Comparison of ENCODE assay signal across 29 mouse cellular contexts in the genomic region with DNA sequence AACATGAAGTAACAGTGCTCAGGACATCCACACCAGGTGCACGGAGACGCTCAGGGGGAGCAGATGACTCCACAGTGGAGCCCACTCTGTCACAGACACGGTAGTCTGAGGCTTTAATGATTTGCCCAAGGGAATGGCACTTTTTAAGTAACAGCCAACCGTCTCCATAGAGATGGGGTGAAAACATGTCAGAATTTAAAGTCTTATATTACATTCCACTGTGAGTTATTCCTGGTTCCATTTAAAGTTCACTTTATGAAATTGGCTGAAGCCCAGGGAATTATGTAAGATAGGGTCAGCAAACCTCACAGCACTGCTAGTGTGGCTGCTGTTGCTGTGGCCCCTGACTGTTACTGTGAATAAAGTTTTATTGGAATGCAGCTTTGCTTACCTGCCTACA.
DNase-seq lines count a peak whose midpoint lies in the region; ATAC-seq and TF ChIP-seq lines count a peak whose summit lies in the region.
"Had no signal": no experiment of that assay in that cellular context is flagged by ENCODE, and none has a peak within 500 bp of the region (broad histone marks: within the 10 kb centered on the region; RNA-seq: fewer than 3 reads in every experiment).

No protein-coding gene starts in this region.

- H3K4me2 ChIP-seq in embryonic facial prominence, embryonic 11.5 days (ENCODE audit: low read depth, low read length), result no peak overlapping the region
- H3K4me2 ChIP-seq: heart, embryonic 12.5 days; hindbrain, embryonic 14.5 days; kidney, embryonic 15.5 days; liver, embryonic 13.5 days; midbrain, embryonic 15.5 days; neural tube, embryonic 15.5 days had no signal

- in situ Hi-C loops in Patski (cut with MboI; ENCODE audit: low pct_unique_long_range_greater_than_20kb), result loop anchor here (25.0 kb wide), 1 partner anchor 532 kb away; no protein-coding TSS in a partner anchor

- WGBS in embryonic facial prominence, embryonic 11.5 days, result 47% methylated on average over 4 of the region's 4 CpGs
- WGBS in embryonic facial prominence, embryonic 10.5 days, result 63% methylated on average over 4 of the region's 4 CpGs
- WGBS in limb, embryonic 10.5 days, result 81% methylated on average over 4 of the region's 4 CpGs

- H3K27me3 ChIP-seq in embryonic facial prominence, embryonic 11.5 days (ENCODE audit: control insufficient read depth, insufficient read depth, low read length), result no peaks in the 10 kb centered on the region
- H3K27me3 ChIP-seq in embryonic facial prominence, embryonic 10.5 days (replicated peaks; ENCODE audit: low read depth, poor library complexity, severe bottlenecking), result no peaks in the 10 kb centered on the region
- no peaks in the 10 kb centered on the region for H3K27me3 ChIP-seq in Patski
- H3K27me3 ChIP-seq in limb, embryonic 10.5 days (ENCODE audit: low read depth, poor library complexity, severe bottlenecking), result no peaks in the 10 kb centered on the region
- H3K27me3 ChIP-seq: kidney, embryonic 15.5 days; liver, embryonic 13.5 days; midbrain, embryonic 15.5 days; neural tube, embryonic 15.5 days had no signal

- no peak for TF ChIP-seq CTCF in Patski (IDR thresholded peaks at IDR 0.05)

- no peak overlapping the region for H3K9ac ChIP-seq in embryonic facial prominence, embryonic 11.5 days (replicated peaks; ENCODE audit: low read length)
- H3K9ac ChIP-seq: heart, embryonic 12.5 days; hindbrain, embryonic 14.5 days; kidney, embryonic 15.5 days; liver, embryonic 13.5 days; midbrain, embryonic 15.5 days; neural tube, embryonic 15.5 days had no signal

- POLR2A ChIA-PET in Patski (lab: Charles Lee), result no interaction called here

- no peaks in the 10 kb centered on the region for H3K36me3 ChIP-seq in embryonic facial prominence, embryonic 11.5 days (replicated peaks; ENCODE audit: control insufficient read depth, insufficient read depth, low read depth, low read length)
- H3K36me3 ChIP-seq in embryonic facial prominence, embryonic 10.5 days (replicated peaks), result no peaks in the 10 kb centered on the region
- no peaks in the 10 kb centered on the region for H3K36me3 ChIP-seq in limb, embryonic 10.5 days
- H3K36me3 ChIP-seq: G1E; heart, embryonic 12.5 days; kidney, embryonic 15.5 days; liver, embryonic 13.5 days had no signal

- H3K27ac ChIP-seq in embryonic facial prominence, embryonic 11.5 days (replicated peaks; ENCODE audit: low read depth, low read length), result no peak overlapping the region
- H3K27ac ChIP-seq in embryonic facial prominence, embryonic 10.5 days (replicated peaks), result no peak overlapping the region
- no peak overlapping the region for H3K27ac ChIP-seq in limb, embryonic 10.5 days
- H3K27ac ChIP-seq: hindbrain, embryonic 14.5 days; kidney, embryonic 15.5 days; liver, embryonic 13.5 days; midbrain, embryonic 10.5 days; midbrain, embryonic 15.5 days; neural tube, embryonic 15.5 days had no signal

- H3K4me3 ChIP-seq in embryonic facial prominence, embryonic 11.5 days (ENCODE audit: low read depth, low read length), result no peak overlapping the region
- no peak overlapping the region for H3K4me3 ChIP-seq in embryonic facial prominence, embryonic 10.5 days
- H3K4me3 ChIP-seq in limb, embryonic 10.5 days, result no peak overlapping the region
- H3K4me3 ChIP-seq: heart, embryonic 12.5 days; kidney, embryonic 15.5 days; liver, embryonic 13.5 days; midbrain, embryonic 10.5 days; midbrain, embryonic 15.5 days; neural tube, embryonic 15.5 days had no signal

- H3K9me3 ChIP-seq in embryonic facial prominence, embryonic 11.5 days (replicated peaks; ENCODE audit: control insufficient read depth, low read length), result no peaks in the 10 kb centered on the region
- no peaks in the 10 kb centered on the region for H3K9me3 ChIP-seq in embryonic facial prominence, embryonic 10.5 days
- H3K9me3 ChIP-seq in limb, embryonic 10.5 days (replicated peaks), result no peaks in the 10 kb centered on the region
- H3K9me3 ChIP-seq: kidney, embryonic 15.5 days; liver, embryonic 13.5 days; midbrain, embryonic 15.5 days; neural tube, embryonic 15.5 days had no signal

- H3K4me1 ChIP-seq in embryonic facial prominence, embryonic 11.5 days (ENCODE audit: control insufficient read depth, insufficient read depth, low read length), result no peaks in the 10 kb centered on the region
- no peaks in the 10 kb centered on the region for H3K4me1 ChIP-seq in embryonic facial prominence, embryonic 10.5 days
- no peaks in the 10 kb centered on the region for H3K4me1 ChIP-seq in limb, embryonic 10.5 days
- H3K4me1 ChIP-seq: kidney, embryonic 15.5 days; liver, embryonic 13.5 days; midbrain, embryonic 15.5 days; neural tube, embryonic 15.5 days had no signal

- CTCF ChIA-PET in Patski (lab: Charles Lee), result no interaction called here

- no peak for ATAC-seq in embryonic facial prominence, embryonic 11.5 days (replicated peaks; ENCODE audit: insufficient number of reproducible peaks, low FRiP score, low TSS enrichment, low read depth)
- ATAC-seq in Patski, result no peak
- ATAC-seq: forebrain, embryonic 14.5 days; intestine, postnatal 0 days; midbrain, embryonic 15.5 days had no signal

- peak; percentile 27 for DNase-seq in embryonic facial prominence, embryonic 11.5 days (ENCODE audit: low spot score)
- DNase-seq in embryonic facial prominence, embryonic 10.5 days (ENCODE audit: low spot score), result no peak
- DNase-seq in Patski (ENCODE audit: low read depth, low spot score), result peak; percentile 0
- DNase-seq in limb, embryonic 10.5 days (ENCODE audit: low spot score), result peak; percentile 28
- peak; percentile 36 for DNase-seq in mesoderm, embryonic 11.5 days (ENCODE audit: low read depth, low spot score)
- no peak for DNase-seq in cerebellum, adult 9-10 months
- DNase-seq in adrenal gland, postnatal 36 days, result no peak
- DNase-seq: adrenal gland, postnatal 14 days; cerebellum, adult 2 months; cerebellum, postnatal 36 days; gastrocnemius, postnatal 25 days; heart, adult 18-20 months; kidney, postnatal 25 days; left cerebral cortex, postnatal 4 days; liver, embryonic 13.5 days; lung, adult 2 months; lung, postnatal 14 days; retina, postnatal 1 day; thymus, adult 2 months; thymus, postnatal 4 days had no signal

Comparison
In these comparisons a context has a peak if more than half of its experiments do, and no peak if none do; other contexts are left out.
1. DNase-seq: peak in embryonic facial prominence, embryonic 11.5 days (single experiment), Patski (single experiment), limb, embryonic 10.5 days (single experiment) and mesoderm, embryonic 11.5 days (single experiment); none in embryonic facial prominence, embryonic 10.5 days (single experiment), cerebellum, adult 9-10 months (single experiment) and adrenal gland, postnatal 36 days (0 of 2).